8 mouse cellular contexts compared by ENCODE assay signal in the genomic region with DNA sequence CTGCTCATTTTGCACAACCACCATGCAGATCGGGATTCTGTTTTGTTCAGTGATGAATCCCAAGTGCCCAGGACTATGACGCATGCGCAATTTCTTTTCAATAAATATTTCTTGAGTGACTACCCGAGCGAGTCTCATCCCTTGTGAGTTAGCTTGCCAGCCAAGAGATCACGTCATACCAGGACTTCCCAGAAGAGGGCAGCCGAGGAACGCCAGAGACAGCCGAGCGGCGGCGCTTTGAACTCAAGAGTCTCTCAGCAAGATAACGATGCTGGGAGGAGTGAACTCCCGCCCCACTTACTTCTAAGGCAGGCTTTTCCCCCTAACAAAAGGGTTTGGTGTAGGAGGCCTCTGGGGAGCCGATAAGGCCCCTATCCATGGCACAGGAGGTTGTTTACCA. TPM values are rescaled to one million over a fixed set of nuclear protein-coding genes. Genes with fewer than 3 reads are reported as not detected.
DNase-seq lines count a peak whose midpoint lies in the region; ATAC-seq and TF ChIP-seq lines count a peak whose summit lies in the region.

No protein-coding gene starts in this region.

- 1% methylated on average over 15 of the region's 15 CpGs for WGBS in forebrain, embryonic 15.5 days
- WGBS in lung, embryonic 16.5 days = 2% methylated on average over 15 of the region's 15 CpGs

- intact Hi-C loops in heart, postnatal 25 days (cut with DNase I) = loop anchor here (10.0 kb wide), 1 partner anchor 727 kb away; no protein-coding TSS in a partner anchor

- H3K9ac ChIP-seq in forebrain, embryonic 15.5 days (replicated peaks) = no peak overlapping the region
- H3K9ac ChIP-seq in lung, embryonic 16.5 days (ENCODE audit: low read length) = no peak overlapping the region

- peak; percentile 78 for DNase-seq in MN1 (ENCODE audit: low spot score)
- peak; percentile 79 to 85 for DNase-seq in cerebellum, adult 18-20 months
- DNase-seq in heart, postnatal 25 days (ENCODE audit: low spot score) = peak; percentile 65
- peak; percentile 92 to 94 for DNase-seq in layer of hippocampus, adult 2 months (ENCODE audit: low spot score in 2 of 2)
- DNase-seq in ovary, postnatal 14 days (ENCODE audit: low spot score) = peak; percentile 97
- DNase-seq in thymus, postnatal 25 days = peak; percentile 89

- 0 out of 2 replicates have a peak overlapping the region, but pooled peaks have one; percentile 6 for H3K4me3 ChIP-seq in forebrain, embryonic 15.5 days
- peak overlapping the region; percentile 37 for H3K4me3 ChIP-seq in layer of hippocampus, adult 2 months
- no peak overlapping the region for H3K4me3 ChIP-seq in lung, embryonic 16.5 days (ENCODE audit: low read length)

- H3K9me3 ChIP-seq in forebrain, embryonic 15.5 days = no peaks in the 10 kb centered on the region
- H3K9me3 ChIP-seq in lung, embryonic 16.5 days (ENCODE audit: control insufficient read depth, low read length) = no peaks in the 10 kb centered on the region

- H3K27ac ChIP-seq in forebrain, embryonic 15.5 days (replicated peaks) = no peak overlapping the region
- H3K27ac ChIP-seq in layer of hippocampus, adult 2 months = no peak overlapping the region
- H3K27ac ChIP-seq in lung, embryonic 16.5 days (ENCODE audit: low read length) = no peak overlapping the region

- H3K27me3 ChIP-seq in forebrain, embryonic 15.5 days = no peaks in the 10 kb centered on the region
- H3K27me3 ChIP-seq in lung, embryonic 16.5 days (ENCODE audit: control insufficient read depth, insufficient read depth, low read depth, low read length) = peaks cover 3% of the 10 kb centered on the region

- TF ChIP-seq CTCF in layer of hippocampus, adult 2 months (conservative IDR thresholded peaks at IDR 0.05) = peak; percentile 91

- H3K4me2 ChIP-seq in forebrain, embryonic 15.5 days (replicated peaks) = peak overlapping the region; percentile 29
- peak overlapping the region; percentile 21; the same call in 1 of the 2 replicates for H3K4me2 ChIP-seq in lung, embryonic 16.5 days (ENCODE audit: low read depth, low read length)

- peak; percentile 72; the same call in 1 of the 2 replicates for ATAC-seq in forebrain, embryonic 15.5 days (replicated peaks)
- ATAC-seq in lung, embryonic 16.5 days (ENCODE audit: low read depth) = peak; percentile 34; the same call in 1 of the 2 replicates

- H3K4me1 ChIP-seq in forebrain, embryonic 15.5 days = peaks cover 10% of the 10 kb centered on the region
- 0 out of 2 replicates have a peak, but pooled peaks cover 3% of the 10 kb centered on the region for H3K4me1 ChIP-seq in lung, embryonic 16.5 days (replicated peaks; ENCODE audit: control insufficient read depth, insufficient read depth, low read length)

- no peaks in the 10 kb centered on the region for H3K36me3 ChIP-seq in forebrain, embryonic 15.5 days
- no peaks in the 10 kb centered on the region for H3K36me3 ChIP-seq in lung, embryonic 16.5 days (ENCODE audit: control insufficient read depth, insufficient read depth, low read length)

RNA-seq across cellular contexts. Expression of a gene that starts 40.1 kb away (rescaled TPM):
- 14.7 and 19.9 TPM in 2 replicates for polyA plus RNA-seq in forebrain, embryonic 15.5 days (2015; fragmentation: Nextera tagmentation; extraction: Ambion mirVana)
- total RNA-seq in heart, postnatal 25 days (2021) = not detected
- total RNA-seq in layer of hippocampus, adult 2 months (2021) = 10 to 100 TPM; 26.6 to 29.8 TPM
- polyA plus RNA-seq in lung, embryonic 16.5 days (2015; fragmentation: Nextera tagmentation; extraction: Ambion mirVana) = not detected in 2 replicates

Comparison
In these comparisons a context has a peak if more than half of its experiments do, and no peak if none do; other contexts are left out.
1. RNA of a gene that starts 40.1 kb away (total RNA-seq): 26.6 to 29.8 TPM in layer of hippocampus, adult 2 months; not detected in heart, postnatal 25 days; every median in the first group is over 10 times any median in the second.
2. Peak in every context shown above with its lines, with median percentiles within 50 percentile points of each other: DNase-seq.